Mouse (Mus musculus) kidney, adult 2 months (tissue): Measurements from ENCODE around the gene Slc28a2.

Experiments used
- CTCF ChIP-seq: fragments of 200-500 bp; conservative IDR thresholded peaks from 2 replicates; pipeline ENCODE4 v1.5.1; 2011; ENCODE audit warnings: low read depth, mild to moderate bottlenecking, control low read depth, low read length, moderate library complexity, mixed read lengths; ENCODE audit not compliant: insufficient read depth, insufficient read length
- POLR2A ChIP-seq: fragments of 200-500 bp; IDR thresholded peaks from one replicate; pipeline ENCODE4 v1.6.1; 2011; ENCODE audit warnings: low read depth, low read length, control low read depth

DNA sequence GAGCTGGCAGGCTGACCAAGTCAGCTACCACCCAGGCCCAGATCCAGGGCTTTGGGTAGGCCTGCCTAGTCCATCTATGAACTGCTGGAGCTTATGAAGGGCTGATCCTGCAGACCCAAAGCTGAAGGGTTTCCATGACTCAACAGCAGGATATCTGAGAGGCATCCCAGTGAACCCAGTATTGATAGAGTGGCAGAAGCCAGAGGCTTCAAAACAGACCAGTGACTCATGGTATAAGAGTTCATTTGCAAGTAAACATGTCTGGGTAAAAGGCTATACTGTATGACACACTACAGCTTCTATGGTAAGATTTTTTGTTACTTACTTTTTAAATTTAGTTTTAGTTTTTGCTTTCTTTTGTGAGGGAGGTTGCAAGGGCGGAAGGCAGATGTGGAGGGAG, 30.1 kb upstream of the Slc28a2 start:
- TF ChIP-seq POLR2A (no peak), CTCF (no peak)
